ENCODE assay signal across 12 mouse cellular contexts in the genomic region with DNA sequence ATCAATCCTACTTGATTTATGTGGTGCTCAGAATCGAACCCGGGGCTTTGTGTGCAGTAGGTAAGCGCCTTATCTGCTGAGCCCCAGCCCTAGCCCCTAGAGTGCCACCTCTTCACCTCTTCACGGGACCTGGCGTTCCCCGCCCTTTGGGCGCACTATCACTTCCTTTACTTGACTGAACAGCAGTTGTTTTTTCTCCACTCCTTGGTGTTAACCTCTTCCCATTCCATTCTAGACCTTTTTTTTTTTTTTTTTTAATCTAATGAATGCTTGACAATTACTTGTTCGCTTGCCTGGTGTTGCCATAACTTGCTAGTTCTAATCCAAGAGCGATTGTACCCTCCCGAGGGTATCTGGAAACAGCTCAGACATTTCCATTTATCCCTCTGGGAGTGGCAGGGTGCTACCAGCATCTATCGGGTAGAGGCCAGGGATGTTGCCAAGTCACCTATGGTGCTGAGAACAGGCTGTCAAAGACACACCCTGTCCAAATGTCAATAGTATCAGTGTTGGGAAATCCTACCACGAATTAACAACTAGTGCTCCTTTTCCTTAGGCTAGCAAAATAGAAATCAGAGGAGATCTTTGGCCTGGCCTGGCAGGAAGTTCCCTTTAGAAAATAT. TPM values are rescaled to one million over a fixed set of nuclear protein-coding genes. Genes with fewer than 3 reads are reported as not detected.
A peak's percentile ranks its signal among the peaks of the same experiment; 100 is the strongest.
DNase-seq lines count a peak whose midpoint lies in the region; ATAC-seq lines count a peak whose summit lies in the region.
"Had no signal": no experiment of that assay in that cellular context is flagged by ENCODE, and none has a peak within 500 bp of the region (broad histone marks: within the 10 kb centered on the region; RNA-seq: fewer than 3 reads in every experiment).

No protein-coding gene starts in this region.

- no peak for ATAC-seq in kidney, embryonic 15.5 days (replicated peaks; ENCODE audit: low FRiP score)
- no peak for ATAC-seq in forebrain, embryonic 11.5 days (replicated peaks; ENCODE audit: low FRiP score)
- ATAC-seq: inflammation-experienced regulatory T-cells, adult 6 months had no signal

- no peaks in the 10 kb centered on the region for H3K36me3 ChIP-seq in kidney, embryonic 15.5 days
- H3K36me3 ChIP-seq in forebrain, embryonic 11.5 days (ENCODE audit: control insufficient read depth, insufficient read depth, low read length): no peaks in the 10 kb centered on the region

- 79% methylated on average over 12 of the region's 12 CpGs for WGBS in kidney, embryonic 15.5 days
- 85% methylated on average over 12 of the region's 12 CpGs for WGBS in forebrain, embryonic 11.5 days

- no peak overlapping the region for H3K9ac ChIP-seq in kidney, embryonic 15.5 days
- H3K9ac ChIP-seq in forebrain, embryonic 11.5 days (ENCODE audit: low read length): no peak overlapping the region

- 0 out of 2 replicates have a peak overlapping the region, but pooled peaks have one; percentile 41 for H3K27ac ChIP-seq in kidney, embryonic 15.5 days
- H3K27ac ChIP-seq in brown adipose tissue, adult 24 weeks (replicated peaks; ENCODE audit: low read depth, low read length): 0 out of 2 replicates have a peak overlapping the region, but pooled peaks have one; percentile 11
- no peak overlapping the region for H3K27ac ChIP-seq in forebrain, embryonic 11.5 days (ENCODE audit: low read depth, low read length)

- H3K4me2 ChIP-seq in kidney, embryonic 15.5 days: 0 out of 2 replicates have a peak overlapping the region, but pooled peaks have one; percentile 45
- no peak overlapping the region for H3K4me2 ChIP-seq in forebrain, embryonic 11.5 days (ENCODE audit: low read depth, low read length, severe bottlenecking)

- no peak overlapping the region for H3K4me3 ChIP-seq in kidney, embryonic 15.5 days (replicated peaks)
- no peak overlapping the region for H3K4me3 ChIP-seq in brown adipose tissue, adult 24 weeks (ENCODE audit: insufficient read depth, low read depth, low read length)
- H3K4me3 ChIP-seq in forebrain, embryonic 11.5 days (ENCODE audit: low read depth, low read length): no peak overlapping the region
- H3K4me3 ChIP-seq: megakaryocyte, embryonic 14.5 days had no signal

- H3K27me3 ChIP-seq in kidney, embryonic 15.5 days: peaks cover 2% of the 10 kb centered on the region; the same call in 1 of the 2 replicates
- H3K27me3 ChIP-seq in forebrain, embryonic 11.5 days (ENCODE audit: control insufficient read depth, insufficient read depth, low read length): no peaks in the 10 kb centered on the region

- H3K4me1 ChIP-seq in kidney, embryonic 15.5 days: peaks cover 28% of the 10 kb centered on the region
- H3K4me1 ChIP-seq in brown adipose tissue, adult 24 weeks (ENCODE audit: control insufficient read depth, insufficient read depth, insufficient read length, low read length): peaks cover 8% of the 10 kb centered on the region
- H3K4me1 ChIP-seq in forebrain, embryonic 11.5 days (replicated peaks; ENCODE audit: control insufficient read depth, insufficient read depth, low read length): no peaks in the 10 kb centered on the region

- peak; percentile 55 to 62 for DNase-seq in cerebellum, postnatal 25 days
- no peak for DNase-seq in cerebellum, adult 11 months
- no peak for DNase-seq in kidney, postnatal 14 days
- DNase-seq in lung, postnatal 36 days: peak; percentile 80
- DNase-seq in forebrain, embryonic 11.5 days (ENCODE audit: low spot score): no peak
- no peak for DNase-seq in adrenal gland, adult 18-20 months (ENCODE audit: low spot score in 2 of 2)
- DNase-seq: spleen, adult 18-20 months; thymus, postnatal 36 days had no signal

- H3K9me3 ChIP-seq in kidney, embryonic 15.5 days (replicated peaks): no peaks in the 10 kb centered on the region
- no peaks in the 10 kb centered on the region for H3K9me3 ChIP-seq in forebrain, embryonic 11.5 days (ENCODE audit: control insufficient read depth, low read length)
- H3K9me3 ChIP-seq: megakaryocyte, embryonic 14.5 days had no signal

RNA-seq across cellular contexts. Expression of gene Pptc7, which starts 4.3 kb away (rescaled TPM):
- 8.2 and 9.1 TPM in 2 replicates for polyA plus RNA-seq in kidney, embryonic 15.5 days (2015; fragmentation: Nextera tagmentation; extraction: Ambion mirVana)
- polyA plus RNA-seq in brown adipose tissue, adult 24 weeks (2012; ENCODE audit: insufficient read depth, insufficient read length, missing spikeins): 24.3 and 28.0 TPM in 2 replicates
- polyA plus RNA-seq in forebrain, embryonic 11.5 days (2014; fragmentation: Nextera tagmentation; extraction: Ambion mirVana): 9.1 and 9.8 TPM in 2 replicates
- total RNA-seq in adrenal gland, adult 18-20 months (2021): 10 to 100 TPM; 56.1 to 70.7 TPM

RNA-seq across cellular contexts. Expression of gene Tctn1, which starts 15.7 kb away (rescaled TPM):
- 6.4 and 6.7 TPM in 2 replicates for polyA plus RNA-seq in kidney, embryonic 15.5 days (2015; fragmentation: Nextera tagmentation; extraction: Ambion mirVana)
- polyA plus RNA-seq in brown adipose tissue, adult 24 weeks (2012; ENCODE audit: insufficient read depth, insufficient read length, missing spikeins): 1.2 and 2.9 TPM in 2 replicates
- polyA plus RNA-seq in forebrain, embryonic 11.5 days (2014; fragmentation: Nextera tagmentation; extraction: Ambion mirVana): 5.2 and 7.5 TPM in 2 replicates
- total RNA-seq in adrenal gland, adult 18-20 months (2021): 10 to 100 TPM; 10.6 to 11.8 TPM

Comparison
In these comparisons a context has a peak if more than half of its experiments do, and no peak if none do; other contexts are left out.
1. DNase-seq: peak in cerebellum, postnatal 25 days (2 of 2) and lung, postnatal 36 days (single experiment); none in cerebellum, adult 11 months (single experiment), kidney, postnatal 14 days (single experiment), forebrain, embryonic 11.5 days (single experiment) and adrenal gland, adult 18-20 months (0 of 2).